9 mouse cellular contexts compared by ENCODE assay signal in the genomic region with DNA sequence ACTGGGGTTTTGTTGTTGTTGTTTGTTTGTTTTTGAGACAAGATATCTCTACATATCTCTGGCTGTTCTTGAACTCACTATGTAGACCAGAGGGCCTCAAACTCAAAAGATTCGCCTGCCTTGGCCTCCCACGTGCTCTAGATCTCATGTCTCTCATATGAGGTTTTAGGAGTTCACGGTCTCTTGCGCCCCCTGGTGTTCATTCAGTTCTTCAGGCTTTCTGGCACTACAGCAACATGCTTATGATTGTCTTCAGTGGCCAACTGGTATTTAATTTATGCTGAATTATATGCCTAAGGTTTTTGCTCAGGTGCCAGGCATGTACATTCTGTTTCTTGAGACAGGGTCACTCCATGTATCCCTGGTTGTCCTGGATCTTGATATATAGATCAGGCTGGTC. TPM values are rescaled to one million over a fixed set of nuclear protein-coding genes. Genes with fewer than 3 reads are reported as not detected.
A peak's percentile ranks its signal among the peaks of the same experiment; 100 is the strongest.
DNase-seq lines count a peak whose midpoint lies in the region; ATAC-seq and TF ChIP-seq lines count a peak whose summit lies in the region.
"Had no signal": no experiment of that assay in that cellular context is flagged by ENCODE, and none has a peak within 500 bp of the region (broad histone marks: within the 10 kb centered on the region; RNA-seq: fewer than 3 reads in every experiment).

No protein-coding gene starts in this region.

- H3K4me1 ChIP-seq in heart, adult 2 months (ENCODE audit: control insufficient read depth, insufficient read depth, low read length) = no peaks in the 10 kb centered on the region; the same call in 1 of the 2 replicates
- H3K4me1 ChIP-seq in heart, embryonic 12.5 days (replicated peaks) = peaks cover 14% of the 10 kb centered on the region
- no peaks in the 10 kb centered on the region for H3K4me1 ChIP-seq in intestine, postnatal 0 days (replicated peaks; ENCODE audit: control insufficient read depth, insufficient read depth, low read length)
- peaks cover 6% of the 10 kb centered on the region for H3K4me1 ChIP-seq in limb, embryonic 10.5 days

- no peaks in the 10 kb centered on the region for H3K36me3 ChIP-seq in heart, adult 2 months (ENCODE audit: control insufficient read depth, insufficient read depth, low read length)
- H3K36me3 ChIP-seq in heart, embryonic 12.5 days = peaks cover 38% of the 10 kb centered on the region
- peaks cover 9% of the 10 kb centered on the region for H3K36me3 ChIP-seq in intestine, postnatal 0 days (ENCODE audit: control insufficient read depth, insufficient read depth)
- peaks cover 35% of the 10 kb centered on the region for H3K36me3 ChIP-seq in limb, embryonic 10.5 days
- no peaks in the 10 kb centered on the region; the same call in 1 of the 2 replicates for H3K36me3 ChIP-seq in splenic B cell, adult 2 months (ENCODE audit: control insufficient read depth, insufficient read depth, low read length, poor library complexity, severe bottlenecking)

- no peaks in the 10 kb centered on the region for H3K27me3 ChIP-seq in heart, adult 2 months (ENCODE audit: control insufficient read depth, insufficient read depth, low read length)
- no peaks in the 10 kb centered on the region for H3K27me3 ChIP-seq in heart, embryonic 12.5 days (replicated peaks)
- H3K27me3 ChIP-seq in intestine, postnatal 0 days (replicated peaks; ENCODE audit: control insufficient read depth, insufficient read depth, low read length) = no peaks in the 10 kb centered on the region
- no peaks in the 10 kb centered on the region for H3K27me3 ChIP-seq in limb, embryonic 10.5 days (ENCODE audit: low read depth, poor library complexity, severe bottlenecking)
- H3K27me3 ChIP-seq in splenic B cell, adult 2 months (ENCODE audit: control insufficient read depth, insufficient read depth, low read length, poor library complexity, severe bottlenecking) = no peaks in the 10 kb centered on the region
- H3K27me3 ChIP-seq: stomach, embryonic 15.5 days had no signal

- no peak for TF ChIP-seq POLR2A in heart, adult 2 months (IDR thresholded peaks at IDR 0.05; ENCODE audit: insufficient read depth, low read depth, low read length)

- 5% methylated on average over 4 of the region's 4 CpGs for WGBS in heart, adult 2 months
- WGBS in heart, embryonic 12.5 days = 4% methylated on average over 4 of the region's 4 CpGs
- 4% methylated on average over 4 of the region's 4 CpGs for WGBS in intestine, postnatal 0 days
- WGBS in limb, embryonic 10.5 days = 10% methylated on average over 4 of the region's 4 CpGs

- H3K79me2 ChIP-seq in heart, adult 2 months (replicated peaks; ENCODE audit: control insufficient read depth, insufficient read depth, low read length) = 0 out of 2 replicates have a peak, but pooled peaks cover 1% of the 10 kb centered on the region

- H3K9me3 ChIP-seq in heart, embryonic 12.5 days (replicated peaks) = no peaks in the 10 kb centered on the region
- no peaks in the 10 kb centered on the region for H3K9me3 ChIP-seq in intestine, postnatal 0 days (ENCODE audit: control insufficient read depth)
- no peaks in the 10 kb centered on the region for H3K9me3 ChIP-seq in limb, embryonic 10.5 days (replicated peaks)
- H3K9me3 ChIP-seq: stomach, embryonic 15.5 days had no signal

- H3K4me2 ChIP-seq in heart, embryonic 12.5 days = no peak overlapping the region
- H3K4me2 ChIP-seq in intestine, postnatal 0 days (replicated peaks; ENCODE audit: low read depth) = no peak overlapping the region
- H3K4me2 ChIP-seq: stomach, embryonic 15.5 days had no signal

- no peak for ATAC-seq in heart, embryonic 12.5 days (ENCODE audit: insufficient number of reproducible peaks, low FRiP score)
- peak; percentile 54; the same call in 1 of the 2 replicates for ATAC-seq in intestine, postnatal 0 days

- no peak overlapping the region for H3K27ac ChIP-seq in heart, adult 2 months
- no peak overlapping the region for H3K27ac ChIP-seq in heart, embryonic 12.5 days (ENCODE audit: poor library complexity, severe bottlenecking)
- H3K27ac ChIP-seq in intestine, postnatal 0 days (ENCODE audit: low read depth, low read length) = no peak overlapping the region
- H3K27ac ChIP-seq in limb, embryonic 10.5 days = no peak overlapping the region
- H3K27ac ChIP-seq: stomach, embryonic 15.5 days had no signal

- intact Hi-C loops in heart, adult 2 months (cut with DNase I) = loop anchor here (1.0 kb wide), 1 partner anchor 162 kb away; no protein-coding TSS in a partner anchor

- DNase-seq in heart, adult 2 months = peak; percentile 73 to 76
- DNase-seq in cerebellum, postnatal 36 days = peak; percentile 84 to 91
- DNase-seq in gastrocnemius, adult 18-20 months (ENCODE audit: low spot score) = peak; percentile 85
- DNase-seq in limb, embryonic 10.5 days (ENCODE audit: low spot score) = peak; percentile 84
- DNase-seq in monocyte, adult 2 months (ENCODE audit: low read depth in 1 of 2, low spot score in 2 of 2) = peak; percentile 30 to 69
- DNase-seq in splenic B cell, adult 2 months (ENCODE audit: low read depth, low spot score) = peak; percentile 95

- H3K9ac ChIP-seq in heart, adult 2 months (ENCODE audit: low read depth, low read length) = no peak overlapping the region
- no peak overlapping the region for H3K9ac ChIP-seq in heart, embryonic 12.5 days
- H3K9ac ChIP-seq in intestine, postnatal 0 days (ENCODE audit: low read depth, low read length) = no peak overlapping the region
- H3K9ac ChIP-seq: stomach, embryonic 15.5 days had no signal

- no peak overlapping the region for H3K4me3 ChIP-seq in heart, adult 2 months
- H3K4me3 ChIP-seq in heart, embryonic 12.5 days = no peak overlapping the region
- no peak overlapping the region for H3K4me3 ChIP-seq in intestine, postnatal 0 days (ENCODE audit: low read depth, low read length)
- no peak overlapping the region for H3K4me3 ChIP-seq in limb, embryonic 10.5 days
- H3K4me3 ChIP-seq: stomach, embryonic 15.5 days had no signal

- peak; percentile 94 for TF ChIP-seq CTCF in heart, adult 2 months (IDR thresholded peaks at IDR 0.05)
- peak; percentile 97 for TF ChIP-seq CTCF in intestine, postnatal 0 days (IDR thresholded peaks at IDR 0.05; ENCODE audit: low read depth)

- TF ChIP-seq EP300 in heart, adult 2 months (IDR thresholded peaks at IDR 0.05; ENCODE audit: insufficient read depth, low read depth, low read length) = peak; percentile 60; the same call in 1 of the 2 replicates

RNA-seq across cellular contexts. Expression of gene Zfp691, which starts 6.3 kb away (rescaled TPM):
- total RNA-seq in heart, adult 2 months (2021) = 10 to 100 TPM; 20.6 to 23.4 TPM
- polyA plus RNA-seq in heart, adult 2 months (2012; rRNA removed) = 20.6 and 41.2 TPM in 2 replicates
- 8.3 and 11.5 TPM in 2 replicates for polyA plus RNA-seq in heart, embryonic 12.5 days (2016; fragmentation: Nextera tagmentation; extraction: Ambion mirVana)
- 10 to 100 TPM; 18.5 TPM for total RNA-seq in gastrocnemius, adult 18-20 months (2021)
- 3.4 and 3.6 TPM in 2 replicates for polyA plus RNA-seq in intestine, postnatal 0 days (2015; fragmentation: Nextera tagmentation; extraction: Ambion mirVana)
- polyA plus RNA-seq in limb, embryonic 10.5 days (2016; fragmentation: Nextera tagmentation; extraction: Ambion mirVana) = 10.1 and 10.3 TPM in 2 replicates

RNA-seq across cellular contexts. Expression of gene Ermap, which starts 22.1 kb away (rescaled TPM):
- total RNA-seq in heart, adult 2 months (2021) = under 1 TPM in 1 of 2 experiments, not detected in 1; 0.09 TPM
- polyA plus RNA-seq in heart, adult 2 months (2012; rRNA removed) = 0.10 and 0.20 TPM in 2 replicates
- polyA plus RNA-seq in heart, embryonic 12.5 days (2016; fragmentation: Nextera tagmentation; extraction: Ambion mirVana) = 22.9 and 26.7 TPM in 2 replicates
- total RNA-seq in gastrocnemius, adult 18-20 months (2021) = not detected
- 0.05 and 0.18 TPM in 2 replicates for polyA plus RNA-seq in intestine, postnatal 0 days (2015; fragmentation: Nextera tagmentation; extraction: Ambion mirVana)
- polyA plus RNA-seq in limb, embryonic 10.5 days (2016; fragmentation: Nextera tagmentation; extraction: Ambion mirVana) = 6.8 and 7.7 TPM in 2 replicates

RNA-seq across cellular contexts. Expression of gene Svbp, which starts 27.4 kb away (rescaled TPM):
- 10 to 100 TPM; 13.6 to 17.5 TPM for total RNA-seq in heart, adult 2 months (2021)
- polyA plus RNA-seq in heart, adult 2 months (2012; rRNA removed) = 20.3 and 24.5 TPM in 2 replicates
- polyA plus RNA-seq in heart, embryonic 12.5 days (2016; fragmentation: Nextera tagmentation; extraction: Ambion mirVana) = 127 TPM in 2 replicates
- 10 to 100 TPM in 1 of 2 experiments, 1 to 10 TPM in 1; 9.3 to 12.2 TPM for total RNA-seq in gastrocnemius, adult 18-20 months (2021)
- polyA plus RNA-seq in intestine, postnatal 0 days (2015; fragmentation: Nextera tagmentation; extraction: Ambion mirVana) = 88.1 and 91.6 TPM in 2 replicates
- polyA plus RNA-seq in limb, embryonic 10.5 days (2016; fragmentation: Nextera tagmentation; extraction: Ambion mirVana) = 115 and 133 TPM in 2 replicates

RNA-seq across cellular contexts. Expression of gene Tmem269, which starts 50.4 kb away (rescaled TPM):
- total RNA-seq in heart, adult 2 months (2021) = not detected
- polyA plus RNA-seq in heart, adult 2 months (2012; rRNA removed) = 0.16 and 0.67 TPM in 2 replicates
- 0.19 TPM in 1 of 2 replicates, not detected in the other for polyA plus RNA-seq in heart, embryonic 12.5 days (2016; fragmentation: Nextera tagmentation; extraction: Ambion mirVana)
- not detected for total RNA-seq in gastrocnemius, adult 18-20 months (2021)
- 0.10 and 0.12 TPM in 2 replicates for polyA plus RNA-seq in intestine, postnatal 0 days (2015; fragmentation: Nextera tagmentation; extraction: Ambion mirVana)
- polyA plus RNA-seq in limb, embryonic 10.5 days (2016; fragmentation: Nextera tagmentation; extraction: Ambion mirVana) = not detected in 2 replicates
- polyA plus RNA-seq: stomach, embryonic 15.5 days had no signal

RNA-seq across cellular contexts. Expression of gene Slc2a1, which starts 59.2 kb away (rescaled TPM):
- 10 to 100 TPM in 1 of 2 experiments, 1 to 10 TPM in 1; 8.9 to 18.9 TPM for total RNA-seq in heart, adult 2 months (2021)
- 16.6 and 18.1 TPM in 2 replicates for polyA plus RNA-seq in heart, adult 2 months (2012; rRNA removed)
- polyA plus RNA-seq in heart, embryonic 12.5 days (2016; fragmentation: Nextera tagmentation; extraction: Ambion mirVana) = 330 and 331 TPM in 2 replicates
- total RNA-seq in gastrocnemius, adult 18-20 months (2021) = 1 to 10 TPM; 6.2 to 7.5 TPM
- 18.1 and 19.0 TPM in 2 replicates for polyA plus RNA-seq in intestine, postnatal 0 days (2015; fragmentation: Nextera tagmentation; extraction: Ambion mirVana)
- polyA plus RNA-seq in limb, embryonic 10.5 days (2016; fragmentation: Nextera tagmentation; extraction: Ambion mirVana) = 110 and 139 TPM in 2 replicates
